Mouse (Mus musculus): ENCODE data around the gene Nfs1. TPM values are rescaled to one million over a fixed set of nuclear protein-coding genes. Genes with fewer than 3 reads are reported as not detected.

Nfs1 gene
- polyA plus RNA-seq, 1 experiment = 34.1 TPM

DNA sequence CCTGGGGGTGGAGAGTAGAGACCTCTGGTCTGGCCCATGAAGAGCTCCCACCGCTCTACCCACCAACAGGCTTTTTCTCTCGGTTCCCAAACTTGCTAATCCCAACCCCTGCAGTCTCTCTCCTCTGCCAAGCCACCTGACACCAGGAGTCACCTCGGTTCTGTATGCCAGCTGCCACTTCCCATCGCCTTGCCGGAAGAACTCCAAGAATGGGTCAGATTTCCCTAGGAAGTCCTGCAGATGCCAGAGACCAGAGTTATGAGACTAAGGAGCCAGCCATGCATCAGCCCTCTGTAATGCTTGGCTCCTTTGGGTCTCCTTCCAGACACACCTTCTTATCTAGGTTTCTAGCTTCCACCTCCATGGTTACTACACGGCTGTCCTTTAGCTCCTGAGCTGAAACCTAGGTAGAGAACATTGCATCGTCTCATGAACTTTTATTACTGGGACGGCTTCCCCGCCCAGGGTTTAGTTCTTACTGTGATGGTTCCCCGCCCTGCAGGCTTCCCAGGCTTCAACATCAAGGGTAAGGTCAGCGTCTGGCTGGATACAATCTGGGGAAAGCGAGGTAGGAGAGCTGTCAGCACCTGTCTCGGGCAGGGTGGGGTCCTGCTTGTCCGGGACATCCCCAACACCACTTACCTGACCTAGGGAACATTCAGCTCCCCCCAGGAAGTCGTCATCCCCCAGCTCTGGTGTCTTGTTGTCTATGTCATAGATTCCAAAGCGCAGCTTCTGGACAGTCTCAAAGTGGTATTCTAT lies 65.4 kb downstream of the Nfs1 start:
- WGBS = 70% methylated on average over 16 of the region's 16 CpGs

GRCm38 (mm10) chr2:156077461-156077860 lies 66.5 kb downstream of the Nfs1 start:
- no peak for DNase-seq (ENCODE audit: low read depth, low spot score)
- 85% methylated on average over 7 of the region's 7 CpGs for WGBS

More for the DNA sequence above, 65.4 kb downstream of the Nfs1 start:
- no peak for DNase-seq (ENCODE audit: low read depth, low spot score)

DNA sequence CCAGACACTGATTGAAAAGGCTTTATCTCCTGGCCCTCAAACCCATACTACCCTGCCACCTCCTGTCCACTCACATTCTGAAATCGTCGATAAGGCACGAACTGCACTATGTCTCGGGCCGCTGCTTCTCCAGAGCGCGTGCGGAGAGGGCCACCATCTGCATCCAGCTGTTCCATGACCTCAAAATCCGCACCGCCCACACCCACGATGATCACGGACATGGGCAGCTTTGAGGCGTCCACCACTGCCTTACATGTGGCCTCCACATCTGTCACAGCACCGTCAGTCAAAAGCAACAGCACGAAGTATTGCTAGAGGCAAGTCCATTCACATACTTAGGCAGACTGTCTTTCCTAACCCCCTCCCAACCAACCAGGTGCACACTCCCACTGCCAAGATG lies 70.3 kb downstream of the Nfs1 start:
- no peak for DNase-seq (ENCODE audit: low read depth, low spot score)
- WGBS = 86% methylated on average over 15 of the region's 15 CpGs

Other genes with a start within 250 kb of the Nfs1 start
- gene Uqcc1, start 213.9 kb downstream of the Nfs1 start, polyA plus RNA-seq (2012; rRNA removed) = 26.7 and 31.3 TPM in 2 replicates
- not detected in 2 replicates for gene Gm15557, start 203.5 kb downstream of the Nfs1 start, polyA plus RNA-seq (2012; rRNA removed)
- gene Gdf5, start 198.8 kb downstream of the Nfs1 start, polyA plus RNA-seq (2012; rRNA removed) = 0.10 and 0.15 TPM in 2 replicates
- gene Cep250, start 187.7 kb downstream of the Nfs1 start, polyA plus RNA-seq (2012; rRNA removed) = 4.7 and 8.2 TPM in 2 replicates
- 1.4 and 1.8 TPM in 2 replicates for gene 6430550D23Rik, start 136.2 kb downstream of the Nfs1 start, polyA plus RNA-seq (2012; rRNA removed)
- gene Ergic3, start 136.1 kb downstream of the Nfs1 start, polyA plus RNA-seq (2012; rRNA removed) = 291 and 343 TPM in 2 replicates
- gene Fer1l4, start 91.2 kb downstream of the Nfs1 start, polyA plus RNA-seq (2012; rRNA removed) = 0.06 and 0.45 TPM in 2 replicates
- gene Spag4, start 79.0 kb downstream of the Nfs1 start, polyA plus RNA-seq (2012; rRNA removed) = 0.47 and 0.86 TPM in 2 replicates
- gene Cpne1, start 32.2 kb downstream of the Nfs1 start, polyA plus RNA-seq (2012; rRNA removed) = 28.4 and 52.4 TPM in 2 replicates
- gene Rbm12, start 32.2 kb downstream of the Nfs1 start, polyA plus RNA-seq (2012; rRNA removed) = 3.9 and 8.1 TPM in 2 replicates
- 1.1 and 3.1 TPM in 2 replicates for gene Gm28036, start 17.1 kb downstream of the Nfs1 start, polyA plus RNA-seq (2012; rRNA removed)
- 172 and 173 TPM in 2 replicates for gene Romo1, start 147 bp downstream of the Nfs1 start, polyA plus RNA-seq (2012; rRNA removed)
- gene Rbm39, start 36.1 kb upstream of the Nfs1 start, polyA plus RNA-seq (2012; rRNA removed) = 26.0 and 35.1 TPM in 2 replicates
- gene Phf20, start 52.3 kb upstream of the Nfs1 start, polyA plus RNA-seq (2012; rRNA removed) = 5.9 and 7.7 TPM in 2 replicates
- 0.36 and 0.70 TPM in 2 replicates for gene Cnbd2, start 168.1 kb upstream of the Nfs1 start, polyA plus RNA-seq (2012; rRNA removed)
- gene Scand1, start 168.5 kb upstream of the Nfs1 start, polyA plus RNA-seq (2012; rRNA removed) = 94.7 and 113 TPM in 2 replicates